Mouse (Mus musculus) lung, postnatal 0 days (tissue): ENCODE data around the gene Meis2. TPM values are rescaled to one million over a fixed set of nuclear protein-coding genes. Genes with fewer than 3 reads are reported as not detected.

Experiments used
- ATAC-seq: fragments of 200-750 bp; cut with Nextera tagmentation; 2 replicates; pipeline ENCODE4 v1.8.0; 2017; ENCODE audit warnings: moderate library complexity
- DNase-seq: peaks from one replicate; pipeline ENCODE4 v3.0.0-alpha.2; 2016; ENCODE audit warnings: low spot score
- H3K27ac ChIP-seq: fragments of 300-500 bp; sonication (generic); 2 replicates; pipeline ENCODE4 v1.5.1; 2014; ENCODE audit warnings: antibody characterized with exemption, mild to moderate bottlenecking, low read length, mixed read lengths
- H3K27me3 ChIP-seq: fragments of 300-500 bp; sonication (generic); replicated peaks from 2 replicates; pipeline ENCODE4 v1.6.1; 2014; ENCODE audit warnings: low read length, mixed read lengths; ENCODE audit not compliant: insufficient read depth
- H3K36me3 ChIP-seq: fragments of 300-500 bp; sonication (generic); 2 replicates; pipeline ENCODE4 v1.6.1; 2014; ENCODE audit warnings: low read length, mixed read lengths; ENCODE audit not compliant: insufficient read depth
- H3K4me1 ChIP-seq: fragments of 300-500 bp; sonication (generic); 2 replicates; pipeline ENCODE4 v1.6.1; 2014; ENCODE audit warnings: antibody characterized with exemption, low read depth, low read length, mixed read lengths; ENCODE audit not compliant: insufficient read depth
- H3K4me2 ChIP-seq: fragments of 300-500 bp; sonication (generic); replicated peaks from 2 replicates; pipeline ENCODE4 v1.6.1; 2014; ENCODE audit warnings: low read depth, mild to moderate bottlenecking, low read length, moderate library complexity, mixed read lengths
- H3K4me3 ChIP-seq: fragments of 300-500 bp; sonication (generic); 2 replicates; pipeline ENCODE4 v1.5.1; 2014; ENCODE audit warnings: low read depth, low read length
- H3K9ac ChIP-seq: fragments of 300-500 bp; sonication (generic); replicated peaks from 2 replicates; pipeline ENCODE4 v1.6.1; 2014; ENCODE audit warnings: low read depth, mild to moderate bottlenecking
- H3K9me3 ChIP-seq: fragments of 300-500 bp; sonication (generic); 2 replicates; pipeline ENCODE4 v1.6.1; 2016; ENCODE audit warnings: low read length, mixed read lengths
- CTCF ChIP-seq: IDR thresholded peaks from 2 replicates; pipeline ENCODE4 v1.5.1; 2016; ENCODE audit warnings: antibody characterized with exemption, mild to moderate bottlenecking
- EP300 ChIP-seq: IDR thresholded peaks from 2 replicates; pipeline ENCODE4 v1.6.1; 2016; ENCODE audit warnings: antibody characterized with exemption, mild to moderate bottlenecking, control low read depth
- WGBS: fragments of 180-500 bp; shearing (Covaris S2); extraction: QIAGEN DNeasy Blood & Tissue Kit; methylation state at CpG from one replicate; pipeline ENCODE4 v1.1.7; 2014; 5-methylcytosine and 5-hydroxymethylcytosine counted together
- polyA plus RNA-seq: library from polyadenylated mRNA; unstranded; fragments of >200 nt; fragmentation: Nextera tagmentation; extraction: Ambion mirVana; gene quantifications from 2 replicates; pipeline ENCODE4 v1.2.1, GENCODE M21; 2015

The Meis2 gene
- polyA plus RNA-seq, 1 experiment from 2014 or later: 12.0 TPM

GRCm38 (mm10) chr2:116022876-116023275, 42.8 kb downstream of the Meis2 start:
- ATAC-seq: no peak
- H3K36me3 ChIP-seq: no peaks in the 10 kb centered on the region
- no peak for DNase-seq
- WGBS: 79% methylated on average over 5 of the region's 5 CpGs
- H3K27ac ChIP-seq: no peak overlapping the region
- H3K9me3 ChIP-seq: no peaks in the 10 kb centered on the region
- H3K4me3 ChIP-seq: no peak overlapping the region
- TF ChIP-seq CTCF: no peak
- no peak for TF ChIP-seq EP300
- no peaks in the 10 kb centered on the region for H3K27me3 ChIP-seq
- peaks cover 6% of the 10 kb centered on the region; the same call in 1 of the 2 replicates for H3K4me1 ChIP-seq
- no peak overlapping the region for H3K9ac ChIP-seq
- H3K4me2 ChIP-seq: no peak overlapping the region

GRCm38 (mm10) chr2:116021931-116022330, 43.7 kb downstream of the Meis2 start:
- no peak for ATAC-seq
- Histone ChIP-seq H3K27ac (no peak overlapping the region), H3K36me3 (no peaks in the 10 kb centered on the region), H3K4me2 (no peak overlapping the region), H3K9me3 (no peaks in the 10 kb centered on the region), H3K4me3 (no peak overlapping the region), H3K9ac (no peak overlapping the region), H3K4me1 (peaks cover 6% of the 10 kb centered on the region; the same call in 1 of the 2 replicates), H3K27me3 (no peaks in the 10 kb centered on the region)
- TF ChIP-seq CTCF: no peak
- 59% methylated on average over 4 of the region's 4 CpGs for WGBS
- peak; percentile 55 for DNase-seq

GRCm38 (mm10) chr2:116021046-116021445, 44.6 kb downstream of the Meis2 start:
- H3K36me3 ChIP-seq: no peaks in the 10 kb centered on the region
- no peaks in the 10 kb centered on the region for H3K9me3 ChIP-seq
- no peak for TF ChIP-seq CTCF
- no peak for TF ChIP-seq EP300
- WGBS: 21% methylated on average over 9 of the region's 9 CpGs
- no peak overlapping the region for H3K9ac ChIP-seq
- peaks cover 6% of the 10 kb centered on the region; the same call in 1 of the 2 replicates for H3K4me1 ChIP-seq
- H3K4me2 ChIP-seq: no peak overlapping the region
- no peaks in the 10 kb centered on the region for H3K27me3 ChIP-seq
- no peak overlapping the region for H3K4me3 ChIP-seq
- no peak overlapping the region for H3K27ac ChIP-seq
- ATAC-seq (peak; percentile 54; the same call in 1 of the 2 replicates), DNase-seq (peak; percentile 51)

- H3K27ac ChIP-seq: no peak overlapping the region
- ATAC-seq: no peak
- H3K4me2 ChIP-seq: no peak overlapping the region
- no peaks in the 10 kb centered on the region for H3K36me3 ChIP-seq
- no peak for TF ChIP-seq EP300
- TF ChIP-seq CTCF: no peak
- H3K4me1 ChIP-seq: peaks cover 6% of the 10 kb centered on the region; the same call in 1 of the 2 replicates
- no peak for DNase-seq
- WGBS: 71% methylated on average over 5 of the region's 5 CpGs
- no peaks in the 10 kb centered on the region for H3K27me3 ChIP-seq
- no peak overlapping the region for H3K4me3 ChIP-seq
- H3K9me3 ChIP-seq: no peaks in the 10 kb centered on the region
- H3K9ac ChIP-seq: no peak overlapping the region
Observed at GRCm38 (mm10) chr2:116020451-116020951, 45.1 kb downstream of the Meis2 start.

GRCm38 (mm10) chr2:116019959-116020358, 45.7 kb downstream of the Meis2 start:
- Histone ChIP-seq H3K4me1 (peaks cover 6% of the 10 kb centered on the region; the same call in 1 of the 2 replicates), H3K9ac (no peak overlapping the region), H3K36me3 (no peaks in the 10 kb centered on the region), H3K4me3 (no peak overlapping the region), H3K27ac (no peak overlapping the region), H3K27me3 (no peaks in the 10 kb centered on the region), H3K9me3 (no peaks in the 10 kb centered on the region), H3K4me2 (no peak overlapping the region)
- ATAC-seq (no peak), DNase-seq (no peak)
- TF ChIP-seq CTCF (no peak), EP300 (no peak)
- 63% methylated on average over 9 of the region's 9 CpGs for WGBS

GRCm38 (mm10) chr2:116019466-116019794, 46.2 kb downstream of the Meis2 start:
- no peak overlapping the region for H3K4me2 ChIP-seq
- TF ChIP-seq CTCF: no peak
- no peak for TF ChIP-seq EP300
- H3K4me3 ChIP-seq: no peak overlapping the region
- no peak overlapping the region for H3K9ac ChIP-seq
- DNase-seq (no peak), ATAC-seq (no peak)
- peaks cover 6% of the 10 kb centered on the region; the same call in 1 of the 2 replicates for H3K4me1 ChIP-seq
- no peaks in the 10 kb centered on the region for H3K36me3 ChIP-seq
- no peaks in the 10 kb centered on the region for H3K27me3 ChIP-seq
- H3K9me3 ChIP-seq: no peaks in the 10 kb centered on the region
- H3K27ac ChIP-seq: no peak overlapping the region
- 77% methylated on average over 6 of the region's 6 CpGs for WGBS
